Mouse (Mus musculus): ENCODE data around the gene Rgl3. TPM values are rescaled to one million over a fixed set of nuclear protein-coding genes. Genes with fewer than 3 reads are reported as not detected.

Rgl3 gene
- polyA plus RNA-seq, 1 experiment from 2014 or later, result 20.8 TPM

- peaks cover 50% of the 10 kb centered on the region for H3K27me3 ChIP-seq (ENCODE audit: control insufficient read depth, insufficient read depth, low read length)
- H3K4me2 ChIP-seq (replicated peaks; ENCODE audit: low read depth, low read length), result no peak overlapping the region
- H3K4me1 ChIP-seq (ENCODE audit: control insufficient read depth, insufficient read depth, low read length), result peaks cover 21% of the 10 kb centered on the region
- ATAC-seq (ENCODE audit: low FRiP score, low TSS enrichment), result no peak
- no peak overlapping the region for H3K9ac ChIP-seq (ENCODE audit: low read depth, low read length)
- no peaks in the 10 kb centered on the region for H3K36me3 ChIP-seq (ENCODE audit: control insufficient read depth, insufficient read depth, low read length)
- no peak overlapping the region for H3K27ac ChIP-seq (ENCODE audit: low read depth, low read length)
- 74% methylated on average over 4 of the region's 4 CpGs for WGBS
- no peak overlapping the region for H3K4me3 ChIP-seq (ENCODE audit: low read length)
- no peaks in the 10 kb centered on the region for H3K9me3 ChIP-seq (ENCODE audit: control insufficient read depth, low read length)
Measured at GRCm38 (mm10) chr9:21992227-21992626, 3.0 kb upstream of the Rgl3 start.

- peaks cover 21% of the 10 kb centered on the region for H3K4me1 ChIP-seq (ENCODE audit: control insufficient read depth, insufficient read depth, low read length)
- H3K36me3 ChIP-seq (ENCODE audit: control insufficient read depth, insufficient read depth, low read length), result no peaks in the 10 kb centered on the region
- H3K9me3 ChIP-seq (ENCODE audit: control insufficient read depth, low read length), result no peaks in the 10 kb centered on the region
- WGBS, result under 1% methylated on average over 32 of the region's 32 CpGs
- H3K9ac ChIP-seq (ENCODE audit: low read depth, low read length), result peak overlapping the region; percentile 55
- peak overlapping the region; percentile 50 for H3K4me3 ChIP-seq (ENCODE audit: low read length)
- peak overlapping the region; percentile 81 for H3K4me2 ChIP-seq (replicated peaks; ENCODE audit: low read depth, low read length)
- 0 out of 2 replicates have a peak overlapping the region, but pooled peaks have one; percentile 42 for H3K27ac ChIP-seq (ENCODE audit: low read depth, low read length)
- ATAC-seq (ENCODE audit: low FRiP score, low TSS enrichment), result peak; percentile 75
- H3K27me3 ChIP-seq (ENCODE audit: control insufficient read depth, insufficient read depth, low read length), result peaks cover 57% of the 10 kb centered on the region
Measured at GRCm38 (mm10) chr9:21988421-21989101, 685 bp downstream of the Rgl3 start.

- H3K27ac ChIP-seq (ENCODE audit: low read depth, low read length), result no peak overlapping the region; the same call in 1 of the 2 replicates
- peaks cover 21% of the 10 kb centered on the region for H3K4me1 ChIP-seq (ENCODE audit: control insufficient read depth, insufficient read depth, low read length)
- WGBS, result 8% methylated on average over 36 of the region's 36 CpGs
- no peaks in the 10 kb centered on the region for H3K36me3 ChIP-seq (ENCODE audit: control insufficient read depth, insufficient read depth, low read length)
- peaks cover 57% of the 10 kb centered on the region for H3K27me3 ChIP-seq (ENCODE audit: control insufficient read depth, insufficient read depth, low read length)
- no peak for ATAC-seq (ENCODE audit: low FRiP score, low TSS enrichment)
- H3K4me2 ChIP-seq (replicated peaks; ENCODE audit: low read depth, low read length), result peak overlapping the region; percentile 81
- no peaks in the 10 kb centered on the region for H3K9me3 ChIP-seq (ENCODE audit: control insufficient read depth, low read length)
- H3K4me3 ChIP-seq (ENCODE audit: low read length), result peak overlapping the region; percentile 50
- H3K9ac ChIP-seq (ENCODE audit: low read depth, low read length), result peak overlapping the region; percentile 12; the same call in 1 of the 2 replicates
Measured at GRCm38 (mm10) chr9:21987592-21988342, 1.5 kb downstream of the Rgl3 start.

GRCm38 (mm10) chr9:21983911-21984310 lies 5.3 kb downstream of the Rgl3 start:
- WGBS, result 31% methylated on average over 3 of the region's 3 CpGs
- ATAC-seq (ENCODE audit: low FRiP score, low TSS enrichment), result no peak
- Histone ChIP-seq H3K9me3 (ENCODE audit: control insufficient read depth, low read length) (no peaks in the 10 kb centered on the region), H3K27ac (ENCODE audit: low read depth, low read length) (no peak overlapping the region), H3K4me1 (ENCODE audit: control insufficient read depth, insufficient read depth, low read length) (peaks cover 12% of the 10 kb centered on the region), H3K27me3 (ENCODE audit: control insufficient read depth, insufficient read depth, low read length) (peaks cover 24% of the 10 kb centered on the region), H3K4me2 (replicated peaks; ENCODE audit: low read depth, low read length) (no peak overlapping the region), H3K36me3 (ENCODE audit: control insufficient read depth, insufficient read depth, low read length) (peaks cover 2% of the 10 kb centered on the region; the same call in 1 of the 2 replicates), H3K9ac (ENCODE audit: low read depth, low read length) (no peak overlapping the region), H3K4me3 (ENCODE audit: low read length) (no peak overlapping the region)

- Histone ChIP-seq H3K27ac (ENCODE audit: low read depth, low read length) (no peak overlapping the region), H3K4me1 (ENCODE audit: control insufficient read depth, insufficient read depth, low read length) (no peaks in the 10 kb centered on the region), H3K36me3 (ENCODE audit: control insufficient read depth, insufficient read depth, low read length) (peaks cover 5% of the 10 kb centered on the region; the same call in 1 of the 2 replicates), H3K4me2 (replicated peaks; ENCODE audit: low read depth, low read length) (no peak overlapping the region), H3K4me3 (ENCODE audit: low read length) (no peak overlapping the region), H3K9me3 (ENCODE audit: control insufficient read depth, low read length) (no peaks in the 10 kb centered on the region), H3K27me3 (ENCODE audit: control insufficient read depth, insufficient read depth, low read length) (no peaks in the 10 kb centered on the region), H3K9ac (ENCODE audit: low read depth, low read length) (no peak overlapping the region)
- WGBS, result 84% methylated on average over 4 of the region's 4 CpGs
- ATAC-seq (ENCODE audit: low FRiP score, low TSS enrichment), result no peak; the same call in 1 of the 2 replicates
Measured at GRCm38 (mm10) chr9:21978398-21979128, 10.7 kb downstream of the Rgl3 start.

- no peaks in the 10 kb centered on the region for H3K9me3 ChIP-seq (ENCODE audit: control insufficient read depth, low read length)
- H3K4me3 ChIP-seq (ENCODE audit: low read length), result no peak overlapping the region
- H3K27ac ChIP-seq (ENCODE audit: low read depth, low read length), result no peak overlapping the region
- no peak for ATAC-seq (ENCODE audit: low FRiP score, low TSS enrichment)
- H3K9ac ChIP-seq (ENCODE audit: low read depth, low read length), result no peak overlapping the region
- H3K4me2 ChIP-seq (replicated peaks; ENCODE audit: low read depth, low read length), result no peak overlapping the region
- 46% methylated on average over 2 of the region's 2 CpGs for WGBS
- H3K4me1 ChIP-seq (ENCODE audit: control insufficient read depth, insufficient read depth, low read length), result no peaks in the 10 kb centered on the region
- H3K36me3 ChIP-seq (ENCODE audit: control insufficient read depth, insufficient read depth, low read length), result peaks cover 5% of the 10 kb centered on the region; the same call in 1 of the 2 replicates
- H3K27me3 ChIP-seq (ENCODE audit: control insufficient read depth, insufficient read depth, low read length), result no peaks in the 10 kb centered on the region
Measured at GRCm38 (mm10) chr9:21977972-21978371, 11.3 kb downstream of the Rgl3 start.

GRCm38 (mm10) chr9:21977331-21977730 lies 11.9 kb downstream of the Rgl3 start:
- no peak overlapping the region for H3K4me3 ChIP-seq (ENCODE audit: low read length)
- 87% methylated on average over 5 of the region's 5 CpGs for WGBS
- H3K4me2 ChIP-seq (replicated peaks; ENCODE audit: low read depth, low read length), result no peak overlapping the region
- H3K9me3 ChIP-seq (ENCODE audit: control insufficient read depth, low read length), result no peaks in the 10 kb centered on the region
- no peak for ATAC-seq (ENCODE audit: low FRiP score, low TSS enrichment)
- H3K27ac ChIP-seq (ENCODE audit: low read depth, low read length), result no peak overlapping the region
- peaks cover 5% of the 10 kb centered on the region; the same call in 1 of the 2 replicates for H3K36me3 ChIP-seq (ENCODE audit: control insufficient read depth, insufficient read depth, low read length)
- no peaks in the 10 kb centered on the region for H3K4me1 ChIP-seq (ENCODE audit: control insufficient read depth, insufficient read depth, low read length)
- no peaks in the 10 kb centered on the region for H3K27me3 ChIP-seq (ENCODE audit: control insufficient read depth, insufficient read depth, low read length)
- H3K9ac ChIP-seq (ENCODE audit: low read depth, low read length), result no peak overlapping the region

GRCm38 (mm10) chr9:21976626-21977175 lies 12.5 kb downstream of the Rgl3 start:
- H3K4me3 ChIP-seq (ENCODE audit: low read length), result no peak overlapping the region
- no peak for ATAC-seq (ENCODE audit: low FRiP score, low TSS enrichment)
- H3K9ac ChIP-seq (ENCODE audit: low read depth, low read length), result no peak overlapping the region
- H3K4me2 ChIP-seq (replicated peaks; ENCODE audit: low read depth, low read length), result no peak overlapping the region
- H3K36me3 ChIP-seq (ENCODE audit: control insufficient read depth, insufficient read depth, low read length), result peaks cover 5% of the 10 kb centered on the region; the same call in 1 of the 2 replicates
- 88% methylated on average over 10 of the region's 10 CpGs for WGBS
- H3K9me3 ChIP-seq (ENCODE audit: control insufficient read depth, low read length), result no peaks in the 10 kb centered on the region
- no peaks in the 10 kb centered on the region for H3K4me1 ChIP-seq (ENCODE audit: control insufficient read depth, insufficient read depth, low read length)
- no peak overlapping the region for H3K27ac ChIP-seq (ENCODE audit: low read depth, low read length)
- H3K27me3 ChIP-seq (ENCODE audit: control insufficient read depth, insufficient read depth, low read length), result no peaks in the 10 kb centered on the region
